Mouse (Mus musculus) splenic B cell, adult 2 months (primary cell): Measurements from ENCODE around the gene Milr1.
"Not testable (repeated sequence)": the region's sequence is repeated elsewhere in the genome, so short reads cannot be mapped to it uniquely, and the experiment has no call there.

Experiments
- DNase-seq: peaks from one replicate; pipeline ENCODE4 v3.0.0-alpha.2; 2011; ENCODE audit warnings: low read depth, low spot score
- H3K27me3 ChIP-seq: 2 replicates; pipeline ENCODE4 v1.6.1; 2012; ENCODE audit warnings: mild to moderate bottlenecking, low read length, moderate library complexity, mixed read lengths; ENCODE audit not compliant: control insufficient read depth, poor library complexity, insufficient read depth, severe bottlenecking
- H3K36me3 ChIP-seq: 2 replicates; pipeline ENCODE4 v1.6.1; 2012; ENCODE audit warnings: mild to moderate bottlenecking, low read length, moderate library complexity, mixed read lengths; ENCODE audit not compliant: control insufficient read depth, poor library complexity, insufficient read depth, severe bottlenecking

The Milr1 gene

GRCm38 (mm10) chr11:106723611-106724125 lies 27.4 kb upstream of the Milr1 start:
- Histone ChIP-seq H3K27me3 (no peaks in the 10 kb centered on the region; the same call in 1 of the 2 replicates), H3K36me3 (peaks cover 15% of the 10 kb centered on the region)
- DNase-seq, result no peak

- H3K36me3 ChIP-seq, result peaks cover 17% of the 10 kb centered on the region
- no peak for DNase-seq
- no peaks in the 10 kb centered on the region; the same call in 1 of the 2 replicates for H3K27me3 ChIP-seq
Measured at GRCm38 (mm10) chr11:106724176-106724915, 26.7 kb upstream of the Milr1 start.

GRCm38 (mm10) chr11:106724916-106725235 lies 26.1 kb upstream of the Milr1 start:
- H3K36me3 ChIP-seq, result peaks cover 15% of the 10 kb centered on the region
- not testable (repeated sequence) for DNase-seq, H3K27me3 ChIP-seq

GRCm38 (mm10) chr11:106727967-106728366 lies 23.1 kb upstream of the Milr1 start:
- Histone ChIP-seq H3K36me3 (peaks cover 19% of the 10 kb centered on the region), H3K27me3 (no peaks in the 10 kb centered on the region)
- no peak for DNase-seq

GRCm38 (mm10) chr11:106728402-106729366 lies 22.3 kb upstream of the Milr1 start:
- H3K27me3 ChIP-seq, result no peaks in the 10 kb centered on the region
- H3K36me3 ChIP-seq, result peaks cover 15% of the 10 kb centered on the region
- no peak for DNase-seq

GRCm38 (mm10) chr11:106729656-106730055 lies 21.4 kb upstream of the Milr1 start:
- DNase-seq, result no peak
- H3K36me3 ChIP-seq, result peaks cover 11% of the 10 kb centered on the region

GRCm38 (mm10) chr11:106730714-106731113 lies 20.3 kb upstream of the Milr1 start:
- Histone ChIP-seq H3K36me3 (peaks cover 13% of the 10 kb centered on the region), H3K27me3 (no peaks in the 10 kb centered on the region)
- DNase-seq, result no peak

More at GRCm38 (mm10) chr11:106729656-106730055, 21.4 kb upstream of the Milr1 start:
- H3K27me3 ChIP-seq, result no peaks in the 10 kb centered on the region

GRCm38 (mm10) chr11:106736614-106737013 lies 14.4 kb upstream of the Milr1 start:
- no peak for DNase-seq
- Histone ChIP-seq H3K27me3 (no peaks in the 10 kb centered on the region), H3K36me3 (peaks cover 12% of the 10 kb centered on the region)

- no peaks in the 10 kb centered on the region for H3K27me3 ChIP-seq
- H3K36me3 ChIP-seq, result peaks cover 12% of the 10 kb centered on the region
- no peak for DNase-seq
Measured at GRCm38 (mm10) chr11:106737178-106737621, 13.8 kb upstream of the Milr1 start.

GRCm38 (mm10) chr11:106739116-106739515 lies 11.9 kb upstream of the Milr1 start:
- peaks cover 12% of the 10 kb centered on the region for H3K36me3 ChIP-seq
- no peak for DNase-seq
- H3K27me3 ChIP-seq, result no peaks in the 10 kb centered on the region

GRCm38 (mm10) chr11:106740724-106741123 lies 10.3 kb upstream of the Milr1 start:
- peaks cover 19% of the 10 kb centered on the region for H3K36me3 ChIP-seq
- not testable (repeated sequence) for DNase-seq, H3K27me3 ChIP-seq

- DNase-seq, result no peak
- H3K36me3 ChIP-seq, result peaks cover 20% of the 10 kb centered on the region
- no peaks in the 10 kb centered on the region for H3K27me3 ChIP-seq
Measured at GRCm38 (mm10) chr11:106741232-106741631, 9.8 kb upstream of the Milr1 start.

- peaks cover 20% of the 10 kb centered on the region; the same call in 1 of the 2 replicates for H3K36me3 ChIP-seq
- no peak for DNase-seq
Measured at GRCm38 (mm10) chr11:106741826-106742225, 9.2 kb upstream of the Milr1 start.

GRCm38 (mm10) chr11:106742388-106742841 lies 8.6 kb upstream of the Milr1 start:
- H3K36me3 ChIP-seq, result peaks cover 23% of the 10 kb centered on the region; the same call in 1 of the 2 replicates
- peak; percentile 66 for DNase-seq
- no peaks in the 10 kb centered on the region for H3K27me3 ChIP-seq

More at GRCm38 (mm10) chr11:106741826-106742225, 9.2 kb upstream of the Milr1 start:
- no peaks in the 10 kb centered on the region for H3K27me3 ChIP-seq
